Mouse (Mus musculus): ENCODE measurements around the gene Dlst. TPM values are rescaled to one million over a fixed set of nuclear protein-coding genes. Genes with fewer than 3 reads are reported as not detected.

The Dlst gene
- polyA plus RNA-seq, 1 experiment from 2014 or later: 91.2 TPM

- 7% methylated on average over 8 of the region's 8 CpGs for WGBS
- DNase-seq (ENCODE audit: low spot score): peak; percentile 43
- no peak overlapping the region for H3K4me3 ChIP-seq (ENCODE audit: low read depth, low read length)
These were observed 71.7 kb downstream of the Dlst start for GRCm38 (mm10) chr12:85182345-85182643.

GRCm38 (mm10) chr12:85182898-85183297, 72.3 kb downstream of the Dlst start:
- Histone ChIP-seq H3K9me3 (replicated peaks; ENCODE audit: control insufficient read depth, low read length) (no peaks in the 10 kb centered on the region), H3K4me2 (ENCODE audit: low read depth, low read length) (no peak overlapping the region), H3K4me1 (ENCODE audit: control insufficient read depth, insufficient read depth, low read length) (peaks cover 5% of the 10 kb centered on the region; the same call in 1 of the 2 replicates), H3K4me3 (ENCODE audit: low read depth, low read length) (no peak overlapping the region), H3K27ac (replicated peaks; ENCODE audit: low read depth, low read length) (no peak overlapping the region), H3K9ac (replicated peaks; ENCODE audit: low read length) (no peak overlapping the region), H3K36me3 (replicated peaks; ENCODE audit: control insufficient read depth, insufficient read depth, low read depth, low read length) (no peaks in the 10 kb centered on the region), H3K27me3 (ENCODE audit: control insufficient read depth, insufficient read depth, low read length) (0 out of 2 replicates have a peak, but pooled peaks cover 3% of the 10 kb centered on the region)
- 65% methylated on average over 5 of the region's 5 CpGs for WGBS
- ATAC-seq (replicated peaks; ENCODE audit: insufficient number of reproducible peaks, low FRiP score, low TSS enrichment, low read depth) (no peak), DNase-seq (ENCODE audit: low spot score) (no peak)

More at GRCm38 (mm10) chr12:85182345-85182643, 71.7 kb downstream of the Dlst start:
- Histone ChIP-seq H3K27ac (replicated peaks; ENCODE audit: low read depth, low read length) (no peak overlapping the region), H3K4me1 (ENCODE audit: control insufficient read depth, insufficient read depth, low read length) (peaks cover 7% of the 10 kb centered on the region; the same call in 1 of the 2 replicates), H3K36me3 (replicated peaks; ENCODE audit: control insufficient read depth, insufficient read depth, low read depth, low read length) (no peaks in the 10 kb centered on the region), H3K27me3 (ENCODE audit: control insufficient read depth, insufficient read depth, low read length) (0 out of 2 replicates have a peak, but pooled peaks cover 3% of the 10 kb centered on the region), H3K9ac (replicated peaks; ENCODE audit: low read length) (no peak overlapping the region), H3K9me3 (replicated peaks; ENCODE audit: control insufficient read depth, low read length) (no peaks in the 10 kb centered on the region), H3K4me2 (ENCODE audit: low read depth, low read length) (no peak overlapping the region; the same call in none of the 2 replicates)
- no peak for ATAC-seq (replicated peaks; ENCODE audit: insufficient number of reproducible peaks, low FRiP score, low TSS enrichment, low read depth)

- Histone ChIP-seq H3K36me3 (replicated peaks; ENCODE audit: control insufficient read depth, insufficient read depth, low read depth, low read length) (no peaks in the 10 kb centered on the region), H3K27me3 (ENCODE audit: control insufficient read depth, insufficient read depth, low read length) (0 out of 2 replicates have a peak, but pooled peaks cover under 1% of the 10 kb centered on the region), H3K4me2 (ENCODE audit: low read depth, low read length) (no peak overlapping the region), H3K4me3 (ENCODE audit: low read depth, low read length) (no peak overlapping the region), H3K27ac (replicated peaks; ENCODE audit: low read depth, low read length) (no peak overlapping the region), H3K4me1 (ENCODE audit: control insufficient read depth, insufficient read depth, low read length) (peaks cover 5% of the 10 kb centered on the region; the same call in 1 of the 2 replicates), H3K9me3 (replicated peaks; ENCODE audit: control insufficient read depth, low read length) (no peaks in the 10 kb centered on the region), H3K9ac (replicated peaks; ENCODE audit: low read length) (no peak overlapping the region)
- ATAC-seq (replicated peaks; ENCODE audit: insufficient number of reproducible peaks, low FRiP score, low TSS enrichment, low read depth) (no peak), DNase-seq (ENCODE audit: low spot score) (no peak)
- 63% methylated on average over 5 of the region's 5 CpGs for WGBS
These were observed 73.5 kb downstream of the Dlst start for GRCm38 (mm10) chr12:85184118-85184517.

Other genes with a start within 250 kb of the Dlst start
- gene Ltbp2, start 234.3 kb upstream of the Dlst start, polyA plus RNA-seq (2014; fragmentation: Nextera tagmentation; extraction: Ambion mirVana): 0.04 and 0.14 TPM in 2 replicates
- gene Fcf1, start 139.9 kb upstream of the Dlst start, polyA plus RNA-seq (2014; fragmentation: Nextera tagmentation; extraction: Ambion mirVana): 163 and 169 TPM in 2 replicates
- 19.9 and 21.1 TPM in 2 replicates for gene Arel1, start 139.9 kb upstream of the Dlst start, polyA plus RNA-seq (2014; fragmentation: Nextera tagmentation; extraction: Ambion mirVana)
- 44.8 and 45.3 TPM in 2 replicates for gene Ylpm1, start 114.5 kb upstream of the Dlst start, polyA plus RNA-seq (2014; fragmentation: Nextera tagmentation; extraction: Ambion mirVana)
- gene Prox2, start 74 bp upstream of the Dlst start, polyA plus RNA-seq (2014; fragmentation: Nextera tagmentation; extraction: Ambion mirVana): 2.9 TPM in 2 replicates
- 1.3 and 1.6 TPM in 2 replicates for gene Rps6kl1, start 40.4 kb downstream of the Dlst start, polyA plus RNA-seq (2014; fragmentation: Nextera tagmentation; extraction: Ambion mirVana)
- 13.4 and 14.5 TPM in 2 replicates for gene Pgf, start 67.0 kb downstream of the Dlst start, polyA plus RNA-seq (2014; fragmentation: Nextera tagmentation; extraction: Ambion mirVana)
- gene Eif2b2, start 108.6 kb downstream of the Dlst start, polyA plus RNA-seq (2014; fragmentation: Nextera tagmentation; extraction: Ambion mirVana): 89.6 and 90.0 TPM in 2 replicates
- gene Mlh3, start 159.8 kb downstream of the Dlst start, polyA plus RNA-seq (2014; fragmentation: Nextera tagmentation; extraction: Ambion mirVana): 9.5 TPM in 2 replicates
- 49.7 and 58.5 TPM in 2 replicates for gene Acyp1, start 177.6 kb downstream of the Dlst start, polyA plus RNA-seq (2014; fragmentation: Nextera tagmentation; extraction: Ambion mirVana)
- gene Zc2hc1c, start 177.8 kb downstream of the Dlst start, polyA plus RNA-seq (2014; fragmentation: Nextera tagmentation; extraction: Ambion mirVana): 0.89 and 0.95 TPM in 2 replicates
- 15.2 and 15.7 TPM in 2 replicates for gene Nek9, start 228.5 kb downstream of the Dlst start, polyA plus RNA-seq (2014; fragmentation: Nextera tagmentation; extraction: Ambion mirVana)

Measured in embryonic facial prominence, embryonic 11.5 days (tissue).